Mouse (Mus musculus) left cerebral cortex, postnatal 25 days (tissue): ENCODE measurements at regions not wholly inside any gene's neighbourhood (a gene's known extent, or its start where the extent isn't known, plus 50 kb on each side); places are given as distances from the start of the nearest gene placed in this dataset.

Experiments used
- DNase-seq, 2 experiments: peaks; one replicate each; pipeline ENCODE4 v3.0.0; 2022; ENCODE audit warnings: low spot score in 2 of 2, mixed read lengths in 1 of 2
- intact Hi-C: fragments of 180-260 bp; cut with DNase I; formaldehyde crosslinking; loops from one replicate; pipeline ENCODE4 v1.15.1; 2025

GRCm38 (mm10) chr1:51553738-51554137 is 75.5 kb upstream of the Nabp1 start:
- intact Hi-C loops, result no loop called here

GRCm38 (mm10) chr1:51551624-51552023 is 73.4 kb upstream of the Nabp1 start:
- intact Hi-C loops, result no loop called here
- DNase-seq, result no peak

More at GRCm38 (mm10) chr1:51553738-51554137, 75.5 kb upstream of the Nabp1 start:
- no peak for DNase-seq

GRCm38 (mm10) chr1:51542801-51543200 is 64.6 kb upstream of the Nabp1 start:
- intact Hi-C loops, result no loop called here
- DNase-seq, result no peak

- DNase-seq, result no peak
- intact Hi-C loops, result no loop called here
Measured at GRCm38 (mm10) chr1:51539634-51540033, 61.4 kb upstream of the Nabp1 start.

GRCm38 (mm10) chr1:51538836-51539235 is 60.6 kb upstream of the Nabp1 start:
- no peak for DNase-seq
- intact Hi-C loops, result no loop called here

GRCm38 (mm10) chr1:51537765-51538360 is 59.6 kb upstream of the Nabp1 start:
- no peak for DNase-seq
- intact Hi-C loops, result no loop called here

GRCm38 (mm10) chr1:51536076-51536475 is 57.9 kb upstream of the Nabp1 start:
- intact Hi-C loops, result no loop called here
- DNase-seq, result no peak

- no peak for DNase-seq
- intact Hi-C loops, result no loop called here
Measured at GRCm38 (mm10) chr1:51535414-51535813, 57.2 kb upstream of the Nabp1 start.

- no peak for DNase-seq
- intact Hi-C loops, result no loop called here
Measured at GRCm38 (mm10) chr1:51531360-51531759, 53.1 kb upstream of the Nabp1 start.

GRCm38 (mm10) chr1:51530191-51530926 is 52.1 kb upstream of the Nabp1 start:
- DNase-seq, result no peak
- intact Hi-C loops, result no loop called here

GRCm38 (mm10) chr1:51529653-51530052 is 51.4 kb upstream of the Nabp1 start:
- no peak for DNase-seq
- intact Hi-C loops, result no loop called here

GRCm38 (mm10) chr1:51528671-51529070 is 50.4 kb upstream of the Nabp1 start:
- intact Hi-C loops, result no loop called here
- DNase-seq, result no peak
